Mouse (Mus musculus): ENCODE measurements at regions not wholly inside any gene's neighbourhood (a gene's known extent, or its start where the extent isn't known, plus 50 kb on each side); places are given as distances from the start of the nearest gene placed in this dataset.

DNA sequence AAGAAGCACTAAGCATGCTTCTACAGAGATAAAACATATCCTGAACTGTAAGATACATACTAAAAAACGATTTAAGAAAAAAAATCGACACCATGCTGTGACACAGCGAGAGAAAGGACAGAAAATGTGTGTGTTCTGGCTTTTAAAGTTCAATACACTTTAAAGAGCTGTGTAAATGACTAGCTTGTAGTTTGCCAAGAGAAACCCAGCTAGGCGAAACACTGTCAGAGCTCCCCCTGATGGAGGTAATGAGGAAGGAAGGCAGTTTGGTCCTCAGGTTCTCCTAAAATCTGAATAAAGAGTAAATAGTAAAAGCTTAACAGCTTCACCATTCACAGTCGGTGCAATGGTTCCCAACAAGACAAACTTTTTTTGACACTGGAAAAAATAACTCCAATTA lies 67.1 kb upstream of the Gabrg2 start:
- DNase-seq (ENCODE audit: low spot score in 2 of 2) = peak; percentile 1 to 2

DNA sequence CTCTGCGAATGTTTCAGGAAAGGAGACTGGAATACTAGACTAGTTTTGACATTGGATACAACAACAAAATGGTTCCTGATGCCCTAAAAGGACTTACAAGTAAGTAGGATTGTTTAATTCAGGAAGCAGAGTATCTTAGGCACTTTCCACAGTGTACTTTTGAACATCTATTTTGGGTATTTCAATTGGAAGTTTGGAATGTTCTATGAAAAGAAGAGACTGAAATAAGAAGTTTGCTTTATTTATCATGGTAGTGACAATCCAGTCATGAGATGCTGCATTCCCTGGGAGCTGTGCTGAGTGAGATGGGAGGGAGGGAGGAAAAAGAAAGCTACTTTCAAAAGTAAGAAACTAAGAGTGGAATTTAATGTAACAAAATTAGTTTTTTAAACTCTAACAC lies 50.9 kb upstream of the Gabrg2 start:
- no peak for DNase-seq (ENCODE audit: low spot score in 2 of 2)

Measured in urinary bladder, postnatal 36 days (tissue).